Mouse (Mus musculus) stomach, embryonic 15.5 days (tissue): ENCODE measurements at regions not wholly inside any gene's neighbourhood (a gene's known extent, or its start where the extent isn't known, plus 50 kb on each side); places are given as distances from the start of the nearest gene placed in this dataset.

Experiments used
- ATAC-seq: fragments of 200-750 bp; cut with Nextera tagmentation; 2 replicates; pipeline ENCODE4 v1.8.0; 2017; ENCODE audit warnings: low read depth, moderate number of reproducible peaks, moderate TSS enrichment; ENCODE audit not compliant: insufficient read depth, low FRiP score
- H3K27ac ChIP-seq: fragments of 300-500 bp; sonication (generic); 2 replicates; pipeline ENCODE4 v1.5.1; 2015; ENCODE audit warnings: mild to moderate bottlenecking, inconsistent platforms
- H3K27me3 ChIP-seq: fragments of 300-500 bp; sonication (generic); replicated peaks from 2 replicates; pipeline ENCODE4 v1.6.1; 2015; ENCODE audit warnings: inconsistent platforms
- H3K36me3 ChIP-seq: fragments of 300-500 bp; sonication (generic); 2 replicates; pipeline ENCODE4 v1.6.1; 2015; ENCODE audit warnings: inconsistent platforms
- H3K4me1 ChIP-seq: fragments of 300-500 bp; sonication (generic); 2 replicates; pipeline ENCODE4 v1.6.1; 2015; ENCODE audit warnings: inconsistent platforms
- H3K4me2 ChIP-seq: fragments of 300-500 bp; sonication (generic); 2 replicates; pipeline ENCODE4 v1.6.1; 2015; ENCODE audit warnings: mild to moderate bottlenecking, inconsistent platforms
- H3K4me3 ChIP-seq: fragments of 300-500 bp; sonication (generic); replicated peaks from 2 replicates; pipeline ENCODE4 v1.5.1; 2015; ENCODE audit warnings: inconsistent platforms
- H3K9ac ChIP-seq: fragments of 300-500 bp; sonication (generic); 2 replicates; pipeline ENCODE4 v1.6.1; 2015; ENCODE audit warnings: inconsistent platforms
- H3K9me3 ChIP-seq: fragments of 300-500 bp; sonication (generic); 2 replicates; pipeline ENCODE4 v1.6.1; 2016; ENCODE audit warnings: inconsistent platforms
- WGBS: fragments of 180-500 bp; shearing (Covaris S2); methylation state at CpG from one replicate; pipeline ENCODE4 v1.1.7; 2015; 5-methylcytosine and 5-hydroxymethylcytosine counted together

- ATAC-seq = no peak; the same call in 1 of the 2 replicates
- H3K36me3 ChIP-seq = no peaks in the 10 kb centered on the region
- H3K4me3 ChIP-seq = no peak overlapping the region
- no peak overlapping the region for H3K4me2 ChIP-seq
- no peaks in the 10 kb centered on the region for H3K4me1 ChIP-seq
- H3K9me3 ChIP-seq = no peaks in the 10 kb centered on the region
- H3K27me3 ChIP-seq = no peaks in the 10 kb centered on the region
- H3K9ac ChIP-seq = no peak overlapping the region
- 80% methylated on average over 3 of the region's 3 CpGs for WGBS
- no peak overlapping the region for H3K27ac ChIP-seq
These were observed 52.4 kb upstream of the Gadd45a start for GRCm38 (mm10) chr6:67089530-67090140.

- Histone ChIP-seq H3K9me3 (no peaks in the 10 kb centered on the region), H3K4me2 (no peak overlapping the region)
- no peak for ATAC-seq
These were observed 51.6 kb upstream of the Gadd45a start for GRCm38 (mm10) chr6:67088741-67089455.

GRCm38 (mm10) chr6:67087837-67088440 lies 50.7 kb upstream of the Gadd45a start:
- no peak for ATAC-seq
- Histone ChIP-seq H3K9me3 (no peaks in the 10 kb centered on the region), H3K9ac (no peak overlapping the region), H3K27me3 (no peaks in the 10 kb centered on the region), H3K27ac (no peak overlapping the region), H3K36me3 (no peaks in the 10 kb centered on the region), H3K4me1 (no peaks in the 10 kb centered on the region), H3K4me2 (no peak overlapping the region), H3K4me3 (no peak overlapping the region)
- WGBS = 65% methylated on average over 5 of the region's 5 CpGs

More at GRCm38 (mm10) chr6:67088741-67089455, 51.6 kb upstream of the Gadd45a start:
- no peak overlapping the region for H3K4me3 ChIP-seq
- H3K36me3 ChIP-seq = no peaks in the 10 kb centered on the region
- no peaks in the 10 kb centered on the region for H3K27me3 ChIP-seq
- H3K4me1 ChIP-seq = no peaks in the 10 kb centered on the region
- no peak overlapping the region for H3K9ac ChIP-seq
- no peak overlapping the region for H3K27ac ChIP-seq
- WGBS = 66% methylated on average over 21 of the region's 21 CpGs

GRCm38 (mm10) chr6:67087393-67087792 lies 50.1 kb upstream of the Gadd45a start:
- Histone ChIP-seq H3K4me2 (no peak overlapping the region), H3K9ac (no peak overlapping the region), H3K4me1 (no peaks in the 10 kb centered on the region), H3K27ac (no peak overlapping the region), H3K4me3 (no peak overlapping the region), H3K27me3 (no peaks in the 10 kb centered on the region), H3K36me3 (no peaks in the 10 kb centered on the region), H3K9me3 (no peaks in the 10 kb centered on the region)
- WGBS = 27% methylated on average over 3 of the region's 3 CpGs
- ATAC-seq = no peak
